Mouse (Mus musculus) neural tube, embryonic 10.5 days (tissue): ENCODE measurements around the gene Eif4g3.
A peak's percentile ranks its signal among the peaks of the same experiment; 100 is the strongest.

Source experiments
- DNase-seq: peaks from one replicate; pipeline ENCODE4 v3.0.0-alpha.2; 2017; ENCODE audit warnings: low spot score; ENCODE audit errors: extremely low spot score

The Eif4g3 gene

GRCm38 (mm10) chr4:138100456-138100855, 107.6 kb downstream of the Eif4g3 start:
- no peak for DNase-seq

GRCm38 (mm10) chr4:138101795-138102194, 109.0 kb downstream of the Eif4g3 start:
- DNase-seq: no peak

- no peak for DNase-seq
Observed at GRCm38 (mm10) chr4:138102413-138102812, 109.6 kb downstream of the Eif4g3 start.

GRCm38 (mm10) chr4:138104967-138105366, 112.1 kb downstream of the Eif4g3 start:
- DNase-seq: no peak

- peak; percentile 18 for DNase-seq
Observed at GRCm38 (mm10) chr4:138107441-138108409, 114.9 kb downstream of the Eif4g3 start.

- no peak for DNase-seq
Observed at GRCm38 (mm10) chr4:138108541-138108940, 115.7 kb downstream of the Eif4g3 start.

- peak; percentile 15 for DNase-seq
Observed at GRCm38 (mm10) chr4:138109332-138109731, 116.5 kb downstream of the Eif4g3 start.

- no peak for DNase-seq
Observed at GRCm38 (mm10) chr4:138111858-138112257, 119.0 kb downstream of the Eif4g3 start.

- DNase-seq: no peak
Observed at GRCm38 (mm10) chr4:138119740-138120139, 126.9 kb downstream of the Eif4g3 start.

- DNase-seq: no peak
Observed at GRCm38 (mm10) chr4:138124046-138124445, 131.2 kb downstream of the Eif4g3 start.

GRCm38 (mm10) chr4:138127371-138127770, 134.5 kb downstream of the Eif4g3 start:
- DNase-seq: no peak

- DNase-seq: no peak
Observed at GRCm38 (mm10) chr4:138127781-138128180, 135.0 kb downstream of the Eif4g3 start.

- no peak for DNase-seq
Observed at GRCm38 (mm10) chr4:138130149-138130548, 137.3 kb downstream of the Eif4g3 start.

GRCm38 (mm10) chr4:138131226-138131625, 138.4 kb downstream of the Eif4g3 start:
- DNase-seq: no peak

GRCm38 (mm10) chr4:138131716-138132115, 138.9 kb downstream of the Eif4g3 start:
- DNase-seq: no peak

- no peak for DNase-seq
Observed at GRCm38 (mm10) chr4:138133360-138133759, 140.5 kb downstream of the Eif4g3 start.

GRCm38 (mm10) chr4:138137336-138137735, 144.5 kb downstream of the Eif4g3 start:
- DNase-seq: no peak

- DNase-seq: no peak
Observed at GRCm38 (mm10) chr4:138137804-138138203, 145.0 kb downstream of the Eif4g3 start.

- DNase-seq: no peak
Observed at GRCm38 (mm10) chr4:138138219-138138618, 145.4 kb downstream of the Eif4g3 start.

GRCm38 (mm10) chr4:138141358-138141757, 148.5 kb downstream of the Eif4g3 start:
- no peak for DNase-seq

GRCm38 (mm10) chr4:138147176-138147575, 154.4 kb downstream of the Eif4g3 start:
- no peak for DNase-seq

- no peak for DNase-seq
Observed at GRCm38 (mm10) chr4:138149977-138150376, 157.2 kb downstream of the Eif4g3 start.

- no peak for DNase-seq
Observed at GRCm38 (mm10) chr4:138151226-138151625, 158.4 kb downstream of the Eif4g3 start.
